Mouse (Mus musculus): Measurements from ENCODE around the gene Myo18b.

DNA sequence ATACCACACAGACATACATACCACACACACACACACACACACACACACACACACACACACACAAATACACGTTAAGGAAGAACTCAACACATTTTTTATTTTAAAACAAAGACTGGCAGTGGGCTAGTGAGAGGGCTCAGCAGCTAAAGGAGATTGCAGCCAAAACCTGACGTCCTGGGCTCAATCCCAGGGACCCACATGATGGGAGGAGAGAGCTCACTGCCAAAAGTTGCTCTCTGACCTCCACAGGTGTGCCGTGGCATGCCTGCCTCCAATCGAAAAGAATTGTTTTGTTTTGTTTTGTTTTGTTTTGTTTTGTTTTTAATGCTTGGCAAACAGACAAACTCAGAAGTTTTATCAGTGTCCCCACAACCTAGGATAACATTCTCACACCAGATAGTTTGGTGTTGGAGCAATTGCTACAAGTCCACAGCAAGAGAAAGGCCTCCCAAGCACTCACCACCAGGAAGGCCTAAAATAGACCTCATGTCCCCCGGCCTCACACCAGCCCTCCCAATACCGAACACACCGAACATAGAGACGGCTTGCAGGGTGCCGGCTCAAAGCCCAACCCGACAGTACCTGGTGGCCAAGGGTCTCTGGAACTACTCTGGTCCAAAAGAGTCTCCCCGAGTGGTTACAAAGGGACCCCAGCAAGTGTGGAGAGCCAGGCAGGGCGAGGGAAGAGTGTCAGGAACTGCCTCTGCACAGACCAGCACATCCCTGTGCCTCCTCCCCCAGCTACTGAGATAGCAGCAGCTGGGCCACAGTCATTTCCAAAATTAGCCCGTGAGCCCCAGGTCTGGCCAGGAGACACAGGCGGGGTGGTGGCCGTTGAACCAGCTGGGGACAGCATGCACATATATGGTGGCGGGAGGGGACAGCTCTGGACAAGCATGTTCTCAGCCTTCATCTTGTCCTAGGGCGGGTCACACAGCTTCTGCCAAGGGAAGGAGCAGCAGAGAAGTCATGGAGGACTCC, at the start of gene Myo18b:
- no peak for TF ChIP-seq POLR2A (IDR thresholded peaks at IDR 0.05; ENCODE audit: extremely low read depth, insufficient read depth, low read length)
- TF ChIP-seq CTCF (IDR thresholded peaks at IDR 0.05; ENCODE audit: extremely low read depth, insufficient read depth, low read length) = no peak
